Mouse (Mus musculus) limb, embryonic 13.5 days (tissue): ENCODE measurements around the gene Zbed4. TPM values are rescaled to one million over a fixed set of nuclear protein-coding genes. Genes with fewer than 3 reads are reported as not detected.

Experiments
- ATAC-seq: fragments of 200-750 bp; cut with Nextera tagmentation; 2 replicates; pipeline ENCODE4 v1.8.0; 2017; ENCODE audit warnings: low read depth, moderate number of reproducible peaks, moderate TSS enrichment; ENCODE audit not compliant: low FRiP score
- H3K27ac ChIP-seq: fragments of 300-500 bp; sonication (generic); 2 replicates; pipeline ENCODE4 v1.5.1; 2015; ENCODE audit warnings: inconsistent platforms, mild to moderate bottlenecking, moderate library complexity
- H3K27me3 ChIP-seq: fragments of 300-500 bp; sonication (generic); 2 replicates; pipeline ENCODE4 v1.6.1; 2015; ENCODE audit warnings: mild to moderate bottlenecking, inconsistent platforms
- H3K36me3 ChIP-seq: fragments of 300-500 bp; sonication (generic); 2 replicates; pipeline ENCODE4 v1.6.1; 2015; ENCODE audit warnings: inconsistent platforms, mild to moderate bottlenecking, moderate library complexity
- H3K4me1 ChIP-seq: fragments of 300-500 bp; sonication (generic); 2 replicates; pipeline ENCODE4 v1.6.1; 2015; ENCODE audit warnings: inconsistent platforms
- H3K4me2 ChIP-seq: fragments of 300-500 bp; sonication (generic); replicated peaks from 2 replicates; pipeline ENCODE4 v1.6.1; 2015; ENCODE audit warnings: inconsistent platforms, mild to moderate bottlenecking, moderate library complexity
- H3K4me3 ChIP-seq: fragments of 300-500 bp; sonication (generic); 2 replicates; pipeline ENCODE4 v1.5.1; 2015; ENCODE audit warnings: moderate library complexity, mild to moderate bottlenecking, inconsistent platforms
- H3K9ac ChIP-seq: fragments of 300-500 bp; sonication (generic); 2 replicates; pipeline ENCODE4 v1.6.1; 2015; ENCODE audit warnings: mild to moderate bottlenecking, inconsistent platforms
- H3K9me3 ChIP-seq: fragments of 300-500 bp; sonication (generic); 2 replicates; pipeline ENCODE4 v1.6.1; 2016; ENCODE audit warnings: inconsistent platforms
- WGBS: fragments of 180-500 bp; shearing (Covaris S2); methylation state at CpG from one replicate; pipeline ENCODE4 v1.1.7; 2015; 5-methylcytosine and 5-hydroxymethylcytosine counted together
- polyA plus RNA-seq: library from polyadenylated mRNA; unstranded; fragments of >200 nt; fragmentation: Nextera tagmentation; extraction: Ambion mirVana; gene quantifications from 2 replicates; pipeline ENCODE4 v1.2.1, GENCODE M21; 2015

Gene Zbed4
- polyA plus RNA-seq, 1 experiment from 2014 or later = 18.2 TPM

GRCm38 (mm10) chr15:88832536-88832935, 81.1 kb downstream of the Zbed4 start:
- Histone ChIP-seq H3K9me3 (no peaks in the 10 kb centered on the region), H3K36me3 (no peaks in the 10 kb centered on the region), H3K4me2 (no peak overlapping the region), H3K27me3 (no peaks in the 10 kb centered on the region), H3K27ac (no peak overlapping the region; the same call in 1 of the 2 replicates), H3K9ac (no peak overlapping the region), H3K4me3 (no peak overlapping the region), H3K4me1 (peaks cover 13% of the 10 kb centered on the region)
- 69% methylated on average over 9 of the region's 9 CpGs for WGBS
- no peak for ATAC-seq

Other genes with a start within 250 kb of the Zbed4 start
- gene Zdhhc25, start 151.4 kb upstream of the Zbed4 start, polyA plus RNA-seq = not detected in 2 replicates
- 24.5 and 25.6 TPM in 2 replicates for gene Brd1, start 17.4 kb upstream of the Zbed4 start, polyA plus RNA-seq
- gene Alg12, start 67.7 kb downstream of the Zbed4 start, polyA plus RNA-seq = 10.2 and 11.6 TPM in 2 replicates
- gene Creld2, start 68.0 kb downstream of the Zbed4 start, polyA plus RNA-seq = 83.4 and 86.1 TPM in 2 replicates
- gene Pim3, start 110.5 kb downstream of the Zbed4 start, polyA plus RNA-seq = 50.7 and 52.2 TPM in 2 replicates
- not detected in 2 replicates for gene Ttll8, start 202.8 kb downstream of the Zbed4 start, polyA plus RNA-seq
- gene Mlc1, start 227.3 kb downstream of the Zbed4 start, polyA plus RNA-seq = 0.13 and 0.15 TPM in 2 replicates
- gene Mov10l1, start 231.2 kb downstream of the Zbed4 start, polyA plus RNA-seq = not detected in 2 replicates